In the genomic region with DNA sequence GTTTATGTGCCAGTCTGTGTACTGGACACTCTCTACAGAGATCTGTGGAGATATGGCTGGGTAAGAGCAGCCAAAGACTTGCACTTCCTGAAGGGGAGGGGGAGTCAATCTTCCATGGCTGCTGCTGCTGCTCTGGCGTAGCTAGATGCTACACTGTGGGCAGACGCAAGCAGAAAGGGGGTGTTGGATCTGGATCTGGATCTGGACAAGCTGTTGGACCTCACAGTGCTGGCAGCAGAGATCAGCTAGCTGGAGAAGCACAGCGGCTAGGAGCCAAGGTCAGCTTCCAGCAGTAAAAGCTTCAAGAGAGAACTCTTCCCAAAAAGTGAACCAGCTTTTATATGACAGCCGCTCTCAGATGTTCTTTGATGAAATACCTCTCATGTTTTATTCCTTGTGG, we compare ENCODE assay signal across 17 mouse cellular contexts.
A peak's percentile ranks its signal among the peaks of the same experiment; 100 is the strongest.
DNase-seq lines count a peak whose midpoint lies in the region; ATAC-seq lines count a peak whose summit lies in the region.
"Had no signal": no experiment of that assay in that cellular context is flagged by ENCODE, and none has a peak within 500 bp of the region (broad histone marks: within the 10 kb centered on the region; RNA-seq: fewer than 3 reads in every experiment).

No protein-coding gene starts in this region.

- H3K4me1 ChIP-seq in heart, embryonic 12.5 days (replicated peaks): no peaks in the 10 kb centered on the region; the same call in 1 of the 2 replicates
- H3K4me1 ChIP-seq: embryonic facial prominence, embryonic 10.5 days; hindbrain, embryonic 13.5 days; liver, embryonic 15.5 days; midbrain, embryonic 12.5 days had no signal

- H3K36me3 ChIP-seq in heart, embryonic 12.5 days: no peaks in the 10 kb centered on the region
- H3K36me3 ChIP-seq: embryonic facial prominence, embryonic 10.5 days; hindbrain, embryonic 13.5 days; liver, embryonic 15.5 days; midbrain, embryonic 12.5 days had no signal

- WGBS in heart, embryonic 12.5 days: 69% methylated on average over 4 of the region's 4 CpGs

- no peak overlapping the region for H3K4me2 ChIP-seq in heart, embryonic 12.5 days
- H3K4me2 ChIP-seq: hindbrain, embryonic 13.5 days; liver, embryonic 15.5 days; midbrain, embryonic 12.5 days had no signal

- no peak overlapping the region for H3K27ac ChIP-seq in heart, embryonic 12.5 days (ENCODE audit: poor library complexity, severe bottlenecking)
- H3K27ac ChIP-seq: embryonic facial prominence, embryonic 10.5 days; hindbrain, embryonic 13.5 days; liver, embryonic 15.5 days; midbrain, embryonic 12.5 days had no signal

- no peak overlapping the region for H3K9ac ChIP-seq in heart, embryonic 12.5 days
- H3K9ac ChIP-seq: hindbrain, embryonic 13.5 days; liver, embryonic 15.5 days; midbrain, embryonic 12.5 days had no signal

- no peaks in the 10 kb centered on the region for H3K9me3 ChIP-seq in heart, embryonic 12.5 days (replicated peaks)
- H3K9me3 ChIP-seq: embryonic facial prominence, embryonic 10.5 days; hindbrain, embryonic 13.5 days; liver, embryonic 15.5 days; midbrain, embryonic 12.5 days had no signal

- H3K27me3 ChIP-seq in heart, embryonic 12.5 days (replicated peaks): no peaks in the 10 kb centered on the region
- H3K27me3 ChIP-seq: hindbrain, embryonic 13.5 days; liver, embryonic 15.5 days; midbrain, embryonic 12.5 days had no signal

- no peak for ATAC-seq in heart, embryonic 12.5 days (ENCODE audit: insufficient number of reproducible peaks, low FRiP score)
- ATAC-seq: intestine, embryonic 16.5 days had no signal

- DNase-seq in heart, adult 11 months: peak; percentile 92
- DNase-seq in ovary, postnatal 14 days (ENCODE audit: low spot score): peak; percentile 13
- DNase-seq in ovary, adult 18-20 months (ENCODE audit: low spot score): no peak
- peak; percentile 16 for DNase-seq in heart, postnatal 4 days
- DNase-seq in lung, postnatal 36 days: peak; percentile 33
- DNase-seq in layer of hippocampus, postnatal 10 days (ENCODE audit: low spot score in 2 of 2): no peak
- DNase-seq: adrenal gland, adult 8-10 months; B cell, adult 2 months; cerebellum, adult 9-11 months; thymus, adult 2 months had no signal

- no peak overlapping the region for H3K4me3 ChIP-seq in heart, embryonic 12.5 days
- H3K4me3 ChIP-seq: embryonic facial prominence, embryonic 10.5 days; hindbrain, embryonic 13.5 days; liver, embryonic 15.5 days; midbrain, embryonic 12.5 days; myocyte had no signal

Comparison
In these comparisons a context has a peak if more than half of its experiments do, and no peak if none do; other contexts are left out.
1. DNase-seq: peak in heart, adult 11 months (single experiment), ovary, postnatal 14 days (single experiment), heart, postnatal 4 days (single experiment) and lung, postnatal 36 days (single experiment); none in ovary, adult 18-20 months (single experiment) and layer of hippocampus, postnatal 10 days (0 of 2).